Mouse (Mus musculus): ENCODE measurements at regions not wholly inside any gene's neighbourhood (a gene's known extent, or its start where the extent isn't known, plus 50 kb on each side); places are given as distances from the start of the nearest gene placed in this dataset.

DNA sequence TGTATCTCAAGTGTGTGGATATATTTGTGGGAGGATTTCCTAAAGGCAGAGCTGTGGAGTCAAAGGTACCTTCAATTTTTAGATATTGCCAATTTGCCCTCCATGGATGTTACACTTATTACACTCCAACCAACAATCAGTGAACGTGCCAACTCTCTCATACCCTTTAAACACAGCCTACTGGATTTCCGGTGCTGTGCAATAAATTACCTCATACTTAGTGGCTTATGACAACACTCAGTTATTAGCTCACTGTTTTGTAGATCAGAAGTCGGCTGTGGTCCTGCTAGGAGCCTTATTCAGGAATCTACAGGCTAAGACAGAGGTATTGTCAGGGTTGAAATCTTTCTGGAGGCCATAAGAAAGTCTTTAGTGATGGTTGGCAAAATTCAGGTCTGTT, 77.2 kb downstream of the Ddx3x start:
- Histone ChIP-seq H3K9me3 (ENCODE audit: control insufficient read depth, low read length) (no peaks in the 10 kb centered on the region), H3K36me3 (ENCODE audit: control insufficient read depth, insufficient read depth, low read length) (no peaks in the 10 kb centered on the region), H3K4me1 (ENCODE audit: control insufficient read depth, insufficient read depth, low read length) (no peaks in the 10 kb centered on the region), H3K4me2 (ENCODE audit: low read depth) (no peak overlapping the region), H3K4me3 (ENCODE audit: low read depth, low read length) (no peak overlapping the region), H3K9ac (ENCODE audit: low read length) (no peak overlapping the region), H3K27ac (ENCODE audit: low read depth, low read length) (no peak overlapping the region), H3K27me3 (ENCODE audit: control insufficient read depth, insufficient read depth, low read length) (no peaks in the 10 kb centered on the region)
- 78% methylated on average over 3 of the region's 3 CpGs for WGBS
- no peak for DNase-seq (ENCODE audit: low spot score)
- no peak for ATAC-seq (ENCODE audit: insufficient read depth, low FRiP score, low TSS enrichment)

DNA sequence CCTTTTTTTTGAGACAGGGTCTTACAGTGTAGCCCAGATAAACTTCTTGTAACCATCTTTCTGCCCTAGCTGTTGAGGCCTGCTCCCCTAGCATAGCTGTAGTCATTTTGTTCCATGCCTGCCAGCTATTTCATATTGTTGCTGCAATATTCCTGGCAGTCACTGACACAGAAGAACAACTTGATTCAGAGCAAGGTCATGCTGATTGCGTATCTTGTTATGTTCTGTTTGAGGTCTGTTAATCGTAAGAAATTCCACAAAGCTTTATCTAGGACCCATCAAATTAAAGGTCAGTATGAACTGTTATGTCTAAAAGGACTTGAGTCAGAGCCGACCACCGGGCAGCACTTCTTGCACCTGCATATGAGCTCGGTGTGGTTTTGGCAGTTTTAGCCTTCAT, 79.7 kb downstream of the Ddx3x start:
- no peaks in the 10 kb centered on the region for H3K27me3 ChIP-seq (ENCODE audit: control insufficient read depth, insufficient read depth, low read length)
- H3K4me2 ChIP-seq (ENCODE audit: low read depth), result no peak overlapping the region
- H3K9me3 ChIP-seq (ENCODE audit: control insufficient read depth, low read length), result no peaks in the 10 kb centered on the region
- no peak overlapping the region for H3K4me3 ChIP-seq (ENCODE audit: low read depth, low read length)
- ATAC-seq (ENCODE audit: insufficient read depth, low FRiP score, low TSS enrichment) (no peak), DNase-seq (ENCODE audit: low spot score) (no peak)
- H3K9ac ChIP-seq (ENCODE audit: low read length), result no peak overlapping the region
- no peak overlapping the region for H3K27ac ChIP-seq (ENCODE audit: low read depth, low read length)
- 94% methylated on average over 5 of the region's 5 CpGs for WGBS
- no peaks in the 10 kb centered on the region for H3K4me1 ChIP-seq (ENCODE audit: control insufficient read depth, insufficient read depth, low read length)
- H3K36me3 ChIP-seq (ENCODE audit: control insufficient read depth, insufficient read depth, low read length), result no peaks in the 10 kb centered on the region

DNA sequence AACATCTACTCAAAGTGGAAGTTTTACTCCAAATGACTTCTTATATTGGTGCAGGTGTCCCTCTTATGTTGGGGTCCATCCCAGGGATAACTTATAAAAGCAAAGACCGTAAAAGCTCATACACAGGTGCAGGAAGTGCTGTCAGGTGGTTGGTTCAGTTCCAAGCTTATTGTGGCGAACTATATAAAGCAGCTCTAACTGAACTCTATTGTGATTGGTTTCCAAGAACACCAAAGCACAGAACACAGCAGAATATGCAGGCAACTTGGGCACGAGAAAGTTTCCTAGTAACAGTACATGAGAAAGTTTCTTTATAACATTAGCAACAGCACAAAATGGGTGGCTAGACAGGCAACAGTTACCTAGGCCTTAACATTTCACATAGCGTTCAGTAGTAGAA, 89.5 kb downstream of the Ddx3x start:
- Histone ChIP-seq H3K4me3 (ENCODE audit: low read depth, low read length) (no peak overlapping the region), H3K4me2 (ENCODE audit: low read depth) (no peak overlapping the region), H3K4me1 (ENCODE audit: control insufficient read depth, insufficient read depth, low read length) (no peaks in the 10 kb centered on the region), H3K27ac (ENCODE audit: low read depth, low read length) (no peak overlapping the region), H3K9me3 (ENCODE audit: control insufficient read depth, low read length) (no peaks in the 10 kb centered on the region), H3K9ac (ENCODE audit: low read length) (no peak overlapping the region), H3K36me3 (ENCODE audit: control insufficient read depth, insufficient read depth, low read length) (no peaks in the 10 kb centered on the region), H3K27me3 (ENCODE audit: control insufficient read depth, insufficient read depth, low read length) (no peaks in the 10 kb centered on the region)
- 90% methylated on average over 4 of the region's 4 CpGs for WGBS
- DNase-seq (ENCODE audit: low spot score) (no peak), ATAC-seq (ENCODE audit: insufficient read depth, low FRiP score, low TSS enrichment) (no peak)

DNA sequence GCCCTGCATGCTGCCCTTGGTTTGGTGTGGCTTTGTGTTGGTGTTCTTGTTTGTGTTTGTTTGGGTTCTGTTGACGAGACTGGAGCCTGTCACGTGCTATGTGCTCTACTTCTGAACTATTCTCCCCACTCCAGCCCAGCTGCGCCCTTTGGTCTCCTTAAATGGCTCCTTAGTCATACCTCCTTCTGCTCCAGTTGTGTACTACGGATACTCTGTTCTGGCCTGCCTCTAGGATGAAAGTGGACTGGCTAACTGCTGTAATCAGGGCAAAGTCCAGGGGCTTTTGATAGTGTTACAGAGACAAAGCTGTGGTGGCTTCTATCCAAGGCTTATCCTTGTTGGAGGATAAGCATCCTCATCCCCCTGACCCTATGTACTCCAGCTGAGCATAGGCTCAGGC, 92.0 kb downstream of the Ddx3x start:
- Histone ChIP-seq H3K27ac (ENCODE audit: low read depth, low read length) (no peak overlapping the region), H3K9ac (ENCODE audit: low read length) (no peak overlapping the region), H3K36me3 (ENCODE audit: control insufficient read depth, insufficient read depth, low read length) (no peaks in the 10 kb centered on the region), H3K4me2 (ENCODE audit: low read depth) (no peak overlapping the region), H3K27me3 (ENCODE audit: control insufficient read depth, insufficient read depth, low read length) (no peaks in the 10 kb centered on the region), H3K9me3 (ENCODE audit: control insufficient read depth, low read length) (no peaks in the 10 kb centered on the region), H3K4me1 (ENCODE audit: control insufficient read depth, insufficient read depth, low read length) (no peaks in the 10 kb centered on the region), H3K4me3 (ENCODE audit: low read depth, low read length) (no peak overlapping the region)
- DNase-seq (ENCODE audit: low spot score) (no peak), ATAC-seq (ENCODE audit: insufficient read depth, low FRiP score, low TSS enrichment) (no peak)
- 87% methylated on average over 4 of the region's 4 CpGs for WGBS

DNA sequence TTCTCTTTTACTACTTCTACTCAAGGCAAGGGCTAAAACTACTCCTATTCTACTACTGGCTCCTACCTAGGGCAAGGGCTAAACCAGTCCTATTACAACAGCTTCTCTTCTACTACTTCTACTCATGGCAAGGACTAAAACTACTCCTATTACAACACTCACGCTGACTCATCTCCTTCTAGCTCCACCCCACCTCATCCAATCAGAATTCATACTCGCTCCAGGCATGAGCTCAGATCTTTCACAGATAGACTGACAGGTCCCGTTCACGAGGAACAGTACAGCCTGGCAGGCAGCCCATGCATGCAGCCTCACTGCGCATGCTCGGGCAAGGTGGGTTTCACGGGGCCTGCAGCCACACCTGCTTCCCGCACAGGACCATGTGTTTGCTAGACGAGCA, 79.6 kb upstream of the Nyx start:
- Histone ChIP-seq H3K27me3 (ENCODE audit: control insufficient read depth, insufficient read depth, low read length) (no peaks in the 10 kb centered on the region), H3K36me3 (ENCODE audit: control insufficient read depth, insufficient read depth, low read length) (no peaks in the 10 kb centered on the region), H3K27ac (ENCODE audit: low read depth, low read length) (no peak overlapping the region), H3K4me1 (ENCODE audit: control insufficient read depth, insufficient read depth, low read length) (no peaks in the 10 kb centered on the region), H3K4me3 (ENCODE audit: low read depth, low read length) (no peak overlapping the region), H3K9me3 (ENCODE audit: control insufficient read depth, low read length) (no peaks in the 10 kb centered on the region), H3K4me2 (ENCODE audit: low read depth) (no peak overlapping the region), H3K9ac (ENCODE audit: low read length) (no peak overlapping the region)
- no peak for DNase-seq (ENCODE audit: low spot score)
- no peak for ATAC-seq (ENCODE audit: insufficient read depth, low FRiP score, low TSS enrichment)
- WGBS, result 89% methylated on average over 9 of the region's 9 CpGs

DNA sequence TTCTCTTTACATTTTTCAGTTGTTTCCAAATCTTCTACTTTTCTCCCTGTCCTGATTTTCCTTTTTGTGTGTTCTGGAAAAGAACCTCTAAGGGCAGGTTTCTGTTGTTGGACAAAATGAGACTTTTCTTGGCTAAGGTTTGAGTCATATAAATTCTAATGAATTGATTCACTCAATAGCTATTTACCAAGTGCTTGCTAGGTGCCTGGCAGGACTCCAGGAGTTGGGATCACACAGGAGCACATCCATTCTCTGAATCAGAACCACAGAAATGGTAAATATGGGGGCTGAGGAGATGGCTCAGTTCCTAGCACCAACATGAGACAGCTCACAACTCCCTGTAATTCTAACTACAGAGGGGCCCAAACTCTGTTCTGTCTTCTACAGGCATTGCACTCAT, 67.4 kb upstream of the Nyx start:
- H3K9ac ChIP-seq (ENCODE audit: low read length), result no peak overlapping the region
- H3K27me3 ChIP-seq (ENCODE audit: control insufficient read depth, insufficient read depth, low read length), result no peaks in the 10 kb centered on the region
- no peaks in the 10 kb centered on the region for H3K36me3 ChIP-seq (ENCODE audit: control insufficient read depth, insufficient read depth, low read length)
- no peaks in the 10 kb centered on the region for H3K4me1 ChIP-seq (ENCODE audit: control insufficient read depth, insufficient read depth, low read length)
- H3K9me3 ChIP-seq (ENCODE audit: control insufficient read depth, low read length), result no peaks in the 10 kb centered on the region
- DNase-seq (ENCODE audit: low spot score), result no peak
- no peak for ATAC-seq (ENCODE audit: insufficient read depth, low FRiP score, low TSS enrichment)
- H3K4me3 ChIP-seq (ENCODE audit: low read depth, low read length), result no peak overlapping the region
- H3K27ac ChIP-seq (ENCODE audit: low read depth, low read length), result no peak overlapping the region
- no peak overlapping the region for H3K4me2 ChIP-seq (ENCODE audit: low read depth)

DNA sequence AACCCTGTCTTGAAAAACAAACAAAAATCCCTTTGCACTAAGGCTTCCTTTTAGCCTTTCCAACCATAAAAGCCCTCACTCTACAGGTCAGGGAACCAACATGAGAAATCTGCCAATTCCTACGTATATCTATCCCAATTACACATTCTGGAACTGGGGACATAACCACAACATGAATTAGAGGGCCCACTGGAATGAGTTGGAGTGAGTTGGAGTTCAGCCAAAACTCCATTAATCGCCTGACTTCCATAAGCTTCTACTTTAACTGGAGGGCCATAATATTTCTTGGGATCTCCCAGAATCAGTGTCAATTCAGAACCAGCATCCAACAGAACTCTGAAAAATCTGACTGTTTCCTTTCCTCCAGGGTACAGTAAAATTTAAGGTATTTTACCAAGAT, 53.2 kb upstream of the Nyx start:
- H3K9me3 ChIP-seq (ENCODE audit: control insufficient read depth, low read length), result no peaks in the 10 kb centered on the region
- H3K4me1 ChIP-seq (ENCODE audit: control insufficient read depth, insufficient read depth, low read length), result no peaks in the 10 kb centered on the region
- H3K4me2 ChIP-seq (ENCODE audit: low read depth), result no peak overlapping the region
- no peak overlapping the region for H3K27ac ChIP-seq (ENCODE audit: low read depth, low read length)
- H3K27me3 ChIP-seq (ENCODE audit: control insufficient read depth, insufficient read depth, low read length), result no peaks in the 10 kb centered on the region
- DNase-seq (ENCODE audit: low spot score) (no peak), ATAC-seq (ENCODE audit: insufficient read depth, low FRiP score, low TSS enrichment) (no peak)
- H3K36me3 ChIP-seq (ENCODE audit: control insufficient read depth, insufficient read depth, low read length), result no peaks in the 10 kb centered on the region
- no peak overlapping the region for H3K9ac ChIP-seq (ENCODE audit: low read length)
- no peak overlapping the region for H3K4me3 ChIP-seq (ENCODE audit: low read depth, low read length)
- WGBS, result 83% methylated on average over 2 of the region's 2 CpGs

DNA sequence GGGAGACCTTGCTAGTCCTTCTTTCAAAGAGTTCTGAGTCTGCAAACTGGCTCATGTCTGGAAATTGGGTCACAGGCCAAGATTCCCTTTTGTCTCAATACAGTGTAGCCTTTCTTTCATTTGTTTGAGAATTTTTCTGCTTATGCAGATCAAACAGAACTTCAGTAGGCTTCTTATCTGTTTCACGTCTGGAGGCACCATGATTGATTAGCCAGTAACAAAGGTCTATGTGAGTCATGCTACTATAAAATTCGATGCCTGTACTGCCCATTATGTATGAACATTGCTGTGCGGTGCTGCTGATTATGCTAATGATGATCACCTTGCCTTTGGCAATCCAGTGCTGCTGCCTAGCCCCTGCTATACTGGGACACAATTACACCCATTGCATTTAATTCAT, 52.8 kb upstream of the Nyx start:
- H3K9ac ChIP-seq (ENCODE audit: low read length), result no peak overlapping the region
- DNase-seq (ENCODE audit: low spot score) (no peak), ATAC-seq (ENCODE audit: insufficient read depth, low FRiP score, low TSS enrichment) (no peak)

More for the DNA sequence above, 52.8 kb upstream of the Nyx start:
- WGBS, result 64% methylated on average over 3 of the region's 3 CpGs
- Histone ChIP-seq H3K27me3 (ENCODE audit: control insufficient read depth, insufficient read depth, low read length) (no peaks in the 10 kb centered on the region), H3K36me3 (ENCODE audit: control insufficient read depth, insufficient read depth, low read length) (no peaks in the 10 kb centered on the region), H3K27ac (ENCODE audit: low read depth, low read length) (no peak overlapping the region), H3K4me3 (ENCODE audit: low read depth, low read length) (no peak overlapping the region), H3K4me1 (ENCODE audit: control insufficient read depth, insufficient read depth, low read length) (no peaks in the 10 kb centered on the region), H3K4me2 (ENCODE audit: low read depth) (no peak overlapping the region), H3K9me3 (ENCODE audit: control insufficient read depth, low read length) (no peaks in the 10 kb centered on the region)
